8 mouse cellular contexts compared by ENCODE assay signal in the genomic region with DNA sequence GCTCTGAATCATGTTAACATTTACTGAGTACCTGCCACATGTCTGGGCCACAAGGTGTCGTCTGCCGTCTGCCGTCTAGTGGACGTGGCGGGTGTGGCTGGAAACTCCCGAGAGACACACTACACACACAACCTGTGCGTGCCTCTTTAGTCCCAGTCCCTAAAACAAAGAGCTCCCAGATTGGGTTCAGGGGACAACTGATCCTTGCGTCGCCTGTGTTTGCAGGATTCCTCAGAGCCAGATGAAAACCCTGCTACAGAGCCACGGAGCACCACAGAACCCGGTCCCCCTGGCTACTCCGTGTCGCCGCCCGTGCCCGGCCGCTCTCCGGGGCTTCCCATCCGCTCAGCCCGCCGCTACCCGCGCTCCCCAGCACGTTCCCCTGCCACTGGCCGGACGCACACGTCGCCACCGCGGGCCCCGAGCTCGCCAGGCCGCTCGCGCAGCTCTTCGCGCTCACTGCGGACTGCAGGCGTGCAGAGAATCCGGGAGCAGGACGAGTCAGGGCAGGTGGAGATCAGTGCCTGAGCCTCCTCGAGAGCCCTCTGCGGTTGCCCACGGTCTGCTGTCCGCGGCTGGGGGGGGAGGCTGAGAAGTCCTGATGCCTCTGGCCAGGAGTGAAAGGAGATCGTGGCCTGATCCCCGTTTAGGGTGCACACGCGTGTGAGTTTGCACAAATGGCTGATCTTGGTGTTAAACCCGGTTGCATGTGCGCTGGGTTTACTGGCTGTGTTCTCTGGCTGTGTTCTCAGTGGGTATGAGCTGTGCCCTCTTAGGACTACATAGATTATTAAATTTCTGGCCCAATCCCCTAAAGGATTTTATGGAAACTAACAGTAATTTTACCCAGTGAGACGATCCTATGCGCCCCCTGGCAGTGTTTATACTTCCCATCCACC. TPM values are rescaled to one million over a fixed set of nuclear protein-coding genes. Genes with fewer than 3 reads are reported as not detected.
DNase-seq lines count a peak whose midpoint lies in the region; ATAC-seq lines count a peak whose summit lies in the region.

No protein-coding gene starts in this region.

- peaks cover 8% of the 10 kb centered on the region for H3K4me1 ChIP-seq in heart, embryonic 15.5 days (replicated peaks)

- H3K9me3 ChIP-seq in heart, embryonic 15.5 days (replicated peaks): no peaks in the 10 kb centered on the region

- 6% methylated on average over 54 of the region's 54 CpGs for WGBS in heart, embryonic 15.5 days

- H3K4me3 ChIP-seq in heart, embryonic 15.5 days: peak overlapping the region; percentile 52

- H3K9ac ChIP-seq in heart, embryonic 15.5 days: peak overlapping the region; percentile 63

- H3K36me3 ChIP-seq in heart, embryonic 15.5 days: no peaks in the 10 kb centered on the region

- peak; percentile 20 for DNase-seq in left cerebral cortex, postnatal 4 days
- no peak for DNase-seq in left cerebral cortex, postnatal 14 days (ENCODE audit: low spot score in 2 of 2)
- peak; percentile 71 for DNase-seq in embryo, embryonic 10.5 days (ENCODE audit: low spot score)
- peak; percentile 66 to 72 for DNase-seq in kidney, postnatal 4 days
- DNase-seq in mesoderm, embryonic 11.5 days (ENCODE audit: low read depth, low spot score): peak; percentile 38
- peak; percentile 46 for DNase-seq in yolk sac, embryonic 10.5 days (ENCODE audit: low spot score)
- no peak for DNase-seq in layer of hippocampus, postnatal 36 days

- peak; percentile 60 for ATAC-seq in heart, embryonic 15.5 days (replicated peaks; ENCODE audit: insufficient number of reproducible peaks, insufficient read depth, low FRiP score, low read depth)

- intact Hi-C loops in left cerebral cortex, postnatal 4 days (cut with DNase I): no loop called here
- intact Hi-C loops in left cerebral cortex, postnatal 14 days (cut with DNase I): no loop called here

- peak overlapping the region; percentile 90 for H3K4me2 ChIP-seq in heart, embryonic 15.5 days

- peaks cover 35% of the 10 kb centered on the region for H3K27me3 ChIP-seq in heart, embryonic 15.5 days

- H3K27ac ChIP-seq in heart, embryonic 15.5 days: no peak overlapping the region

RNA-seq across cellular contexts. Expression of a gene that starts 17.2 kb away (rescaled TPM):
- 1 to 10 TPM; 6.5 to 7.4 TPM for total RNA-seq in left cerebral cortex, postnatal 4 days (2021)
- 10 to 100 TPM in 1 of 2 experiments, 1 to 10 TPM in 1; 7.1 to 10.0 TPM for total RNA-seq in left cerebral cortex, postnatal 14 days (2021)
- 9.2 and 10.8 TPM in 2 replicates for polyA plus RNA-seq in heart, embryonic 15.5 days (2015; fragmentation: Nextera tagmentation; extraction: Ambion mirVana)
- total RNA-seq in layer of hippocampus, postnatal 36 days (2021): 1 to 10 TPM; 5.4 to 7.0 TPM

RNA-seq across cellular contexts. Expression of a gene that starts 17.4 kb away (rescaled TPM):
- total RNA-seq in left cerebral cortex, postnatal 4 days (2021): 10 to 100 TPM; 23.8 to 24.9 TPM
- total RNA-seq in left cerebral cortex, postnatal 14 days (2021): 10 to 100 TPM; 58.0 to 61.6 TPM
- polyA plus RNA-seq in heart, embryonic 15.5 days (2015; fragmentation: Nextera tagmentation; extraction: Ambion mirVana): 0.09 TPM in 2 replicates
- total RNA-seq in layer of hippocampus, postnatal 36 days (2021): 10 to 100 TPM; 66.3 to 66.9 TPM

RNA-seq across cellular contexts. Expression of a gene that starts 36.3 kb away (rescaled TPM):
- total RNA-seq in left cerebral cortex, postnatal 4 days (2021): 1 to 10 TPM; 5.5 to 5.7 TPM
- 1 to 10 TPM; 2.0 TPM for total RNA-seq in left cerebral cortex, postnatal 14 days (2021)
- polyA plus RNA-seq in heart, embryonic 15.5 days (2015; fragmentation: Nextera tagmentation; extraction: Ambion mirVana): 4.3 and 4.6 TPM in 2 replicates
- 1 to 10 TPM; 1.9 to 2.2 TPM for total RNA-seq in layer of hippocampus, postnatal 36 days (2021)

RNA-seq across cellular contexts. Expression of a gene that starts 48.5 kb away (rescaled TPM):
- 1 to 10 TPM; 6.1 to 6.6 TPM for total RNA-seq in left cerebral cortex, postnatal 4 days (2021)
- 10 to 100 TPM; 45.1 to 58.9 TPM for total RNA-seq in left cerebral cortex, postnatal 14 days (2021)
- polyA plus RNA-seq in heart, embryonic 15.5 days (2015; fragmentation: Nextera tagmentation; extraction: Ambion mirVana): 0.11 and 0.13 TPM in 2 replicates
- 10 to 100 TPM; 13.9 to 14.3 TPM for total RNA-seq in layer of hippocampus, postnatal 36 days (2021)

Comparison
In these comparisons a context has a peak if more than half of its experiments do, and no peak if none do; other contexts are left out.
1. DNase-seq: peak in left cerebral cortex, postnatal 4 days (single experiment), embryo, embryonic 10.5 days (single experiment), kidney, postnatal 4 days (2 of 2), mesoderm, embryonic 11.5 days (single experiment) and yolk sac, embryonic 10.5 days (single experiment); none in left cerebral cortex, postnatal 14 days (0 of 2) and layer of hippocampus, postnatal 36 days (0 of 2).